Mouse (Mus musculus) embryonic facial prominence, embryonic 13.5 days (tissue): ENCODE results near the gene Dhh. TPM values are rescaled to one million over a fixed set of nuclear protein-coding genes. Genes with fewer than 3 reads are reported as not detected.

Source experiments
- ATAC-seq: fragments of 200-750 bp; cut with Nextera tagmentation; 2 replicates; pipeline ENCODE4 v1.8.0; 2017; ENCODE audit warnings: low read depth; ENCODE audit not compliant: insufficient number of reproducible peaks, insufficient read depth, low FRiP score, low TSS enrichment
- H3K27ac ChIP-seq: fragments of 300-500 bp; sonication (generic); 2 replicates; pipeline ENCODE4 v1.5.1; 2015; ENCODE audit warnings: moderate library complexity, mild to moderate bottlenecking, inconsistent platforms
- H3K27me3 ChIP-seq: fragments of 300-500 bp; sonication (generic); 2 replicates; pipeline ENCODE4 v1.6.1; 2015; ENCODE audit warnings: mild to moderate bottlenecking, inconsistent platforms
- H3K36me3 ChIP-seq: fragments of 300-500 bp; sonication (generic); 2 replicates; pipeline ENCODE4 v1.6.1; 2015; ENCODE audit warnings: mild to moderate bottlenecking, inconsistent platforms
- H3K4me1 ChIP-seq: fragments of 300-500 bp; sonication (generic); 2 replicates; pipeline ENCODE4 v1.6.1; 2015; ENCODE audit warnings: inconsistent platforms
- H3K4me2 ChIP-seq: fragments of 300-500 bp; sonication (generic); 2 replicates; pipeline ENCODE4 v1.6.1; 2015; ENCODE audit warnings: moderate library complexity, mild to moderate bottlenecking, inconsistent platforms
- H3K4me3 ChIP-seq: fragments of 300-500 bp; sonication (generic); 2 replicates; pipeline ENCODE4 v1.5.1; 2015; ENCODE audit warnings: mild to moderate bottlenecking, inconsistent platforms
- H3K9ac ChIP-seq: fragments of 300-500 bp; sonication (generic); 2 replicates; pipeline ENCODE4 v1.6.1; 2015; ENCODE audit warnings: mild to moderate bottlenecking, inconsistent platforms
- H3K9me3 ChIP-seq: fragments of 300-500 bp; sonication (generic); 2 replicates; pipeline ENCODE4 v1.6.1; 2016; ENCODE audit warnings: inconsistent platforms
- whole genome bisulfite sequencing: fragments of 180-500 bp; shearing (Covaris S2); methylation state at CpG from one replicate; pipeline ENCODE4 v1.1.7; 2015; ENCODE audit warnings: mixed read lengths; 5-methylcytosine and 5-hydroxymethylcytosine counted together
- polyA plus RNA-seq: library from polyadenylated mRNA; unstranded; fragments of >200 nt; fragmentation: Nextera tagmentation; extraction: Ambion mirVana; gene quantifications from 2 replicates; pipeline ENCODE4 v1.2.1, GENCODE M21; 2015

Dhh gene
- polyA plus RNA-seq, 1 experiment from 2014 or later, result 0.52 TPM

GRCm38 (mm10) chr15:98853161-98853937 lies 45.0 kb downstream of the Dhh start:
- Histone ChIP-seq H3K4me1 (no peaks in the 10 kb centered on the region), H3K36me3 (peaks cover 100% of the 10 kb centered on the region), H3K9me3 (no peaks in the 10 kb centered on the region), H3K9ac (no peak overlapping the region), H3K27ac (no peak overlapping the region), H3K4me2 (no peak overlapping the region), H3K27me3 (no peaks in the 10 kb centered on the region), H3K4me3 (no peak overlapping the region)
- no peak for ATAC-seq
- 93% methylated on average over 28 of the region's 28 CpGs for WGBS

GRCm38 (mm10) chr15:98852733-98853132 lies 45.6 kb downstream of the Dhh start:
- H3K4me1 ChIP-seq, result no peaks in the 10 kb centered on the region
- no peak overlapping the region for H3K4me2 ChIP-seq
- H3K4me3 ChIP-seq, result no peak overlapping the region
- H3K9me3 ChIP-seq, result no peaks in the 10 kb centered on the region
- peaks cover 100% of the 10 kb centered on the region for H3K36me3 ChIP-seq
- 89% methylated on average over 9 of the region's 9 CpGs for WGBS
- no peak overlapping the region for H3K27ac ChIP-seq
- no peaks in the 10 kb centered on the region for H3K27me3 ChIP-seq
- H3K9ac ChIP-seq, result no peak overlapping the region
- no peak for ATAC-seq

GRCm38 (mm10) chr15:98852071-98852470 lies 46.3 kb downstream of the Dhh start:
- Histone ChIP-seq H3K4me3 (no peak overlapping the region), H3K36me3 (peaks cover 100% of the 10 kb centered on the region), H3K4me2 (no peak overlapping the region), H3K27ac (no peak overlapping the region), H3K27me3 (no peaks in the 10 kb centered on the region), H3K9me3 (no peaks in the 10 kb centered on the region), H3K4me1 (no peaks in the 10 kb centered on the region), H3K9ac (no peak overlapping the region)
- WGBS, result 91% methylated on average over 9 of the region's 9 CpGs
- ATAC-seq, result no peak

GRCm38 (mm10) chr15:98851229-98851818 lies 47.0 kb downstream of the Dhh start:
- H3K4me1 ChIP-seq, result no peaks in the 10 kb centered on the region
- no peak overlapping the region for H3K9ac ChIP-seq
- 91% methylated on average over 21 of the region's 21 CpGs for WGBS
- no peak overlapping the region for H3K4me2 ChIP-seq
- no peak overlapping the region for H3K4me3 ChIP-seq
- no peaks in the 10 kb centered on the region for H3K9me3 ChIP-seq
- no peak overlapping the region for H3K27ac ChIP-seq
- ATAC-seq, result no peak
- peaks cover 100% of the 10 kb centered on the region for H3K36me3 ChIP-seq
- H3K27me3 ChIP-seq, result no peaks in the 10 kb centered on the region

GRCm38 (mm10) chr15:98850668-98851067 lies 47.7 kb downstream of the Dhh start:
- Histone ChIP-seq H3K4me1 (no peaks in the 10 kb centered on the region), H3K4me2 (no peak overlapping the region), H3K27me3 (no peaks in the 10 kb centered on the region), H3K9ac (no peak overlapping the region), H3K9me3 (no peaks in the 10 kb centered on the region), H3K27ac (no peak overlapping the region), H3K36me3 (peaks cover 100% of the 10 kb centered on the region), H3K4me3 (no peak overlapping the region)
- 92% methylated on average over 14 of the region's 14 CpGs for WGBS
- ATAC-seq, result no peak

GRCm38 (mm10) chr15:98849956-98850600 lies 48.3 kb downstream of the Dhh start:
- ATAC-seq, result no peak
- Histone ChIP-seq H3K36me3 (peaks cover 100% of the 10 kb centered on the region), H3K4me3 (no peak overlapping the region), H3K9me3 (no peaks in the 10 kb centered on the region), H3K27me3 (no peaks in the 10 kb centered on the region), H3K27ac (no peak overlapping the region), H3K4me1 (no peaks in the 10 kb centered on the region), H3K9ac (no peak overlapping the region; the same call in 1 of the 2 replicates), H3K4me2 (no peak overlapping the region)
- 89% methylated on average over 16 of the region's 16 CpGs for WGBS

- Histone ChIP-seq H3K4me1 (no peaks in the 10 kb centered on the region), H3K9ac (no peak overlapping the region), H3K4me3 (no peak overlapping the region), H3K27me3 (no peaks in the 10 kb centered on the region), H3K36me3 (peaks cover 100% of the 10 kb centered on the region), H3K4me2 (no peak overlapping the region), H3K9me3 (no peaks in the 10 kb centered on the region), H3K27ac (no peak overlapping the region)
- WGBS, result 93% methylated on average over 11 of the region's 11 CpGs
- no peak for ATAC-seq
Observed at GRCm38 (mm10) chr15:98849165-98849564, 49.2 kb downstream of the Dhh start.

GRCm38 (mm10) chr15:98846140-98846539 lies 52.2 kb downstream of the Dhh start:
- no peak for ATAC-seq
- H3K4me1 ChIP-seq, result no peaks in the 10 kb centered on the region
- H3K27me3 ChIP-seq, result no peaks in the 10 kb centered on the region
- H3K27ac ChIP-seq, result no peak overlapping the region
- peaks cover 100% of the 10 kb centered on the region for H3K36me3 ChIP-seq
- no peak overlapping the region for H3K4me3 ChIP-seq
- no peak overlapping the region for H3K4me2 ChIP-seq
- no peaks in the 10 kb centered on the region for H3K9me3 ChIP-seq
- WGBS, result 87% methylated on average over 8 of the region's 8 CpGs
- H3K9ac ChIP-seq, result no peak overlapping the region

- H3K9ac ChIP-seq, result no peak overlapping the region
- peaks cover 100% of the 10 kb centered on the region for H3K36me3 ChIP-seq
- H3K4me3 ChIP-seq, result no peak overlapping the region
- H3K4me1 ChIP-seq, result no peaks in the 10 kb centered on the region
- H3K4me2 ChIP-seq, result no peak overlapping the region
- ATAC-seq, result no peak
- 90% methylated on average over 2 of the region's 2 CpGs for WGBS
- H3K9me3 ChIP-seq, result no peaks in the 10 kb centered on the region
- no peak overlapping the region for H3K27ac ChIP-seq
- H3K27me3 ChIP-seq, result no peaks in the 10 kb centered on the region
Observed at GRCm38 (mm10) chr15:98845149-98845548, 53.2 kb downstream of the Dhh start.

- Histone ChIP-seq H3K4me2 (no peak overlapping the region), H3K27ac (no peak overlapping the region), H3K9ac (no peak overlapping the region), H3K4me1 (no peaks in the 10 kb centered on the region), H3K4me3 (no peak overlapping the region), H3K9me3 (no peaks in the 10 kb centered on the region), H3K27me3 (no peaks in the 10 kb centered on the region), H3K36me3 (peaks cover 100% of the 10 kb centered on the region)
- no peak for ATAC-seq
- 85% methylated on average over 11 of the region's 11 CpGs for WGBS
Observed at GRCm38 (mm10) chr15:98843595-98844223, 54.6 kb downstream of the Dhh start.
